Mouse (Mus musculus) retina, postnatal 7 days (tissue): ENCODE measurements around the gene Tinagl1.

Experiments
- DNase-seq: peaks from one replicate; pipeline ENCODE4 v3.0.0-alpha.2; 2012; ENCODE audit warnings: low read depth, low spot score

Gene Tinagl1

DNA sequence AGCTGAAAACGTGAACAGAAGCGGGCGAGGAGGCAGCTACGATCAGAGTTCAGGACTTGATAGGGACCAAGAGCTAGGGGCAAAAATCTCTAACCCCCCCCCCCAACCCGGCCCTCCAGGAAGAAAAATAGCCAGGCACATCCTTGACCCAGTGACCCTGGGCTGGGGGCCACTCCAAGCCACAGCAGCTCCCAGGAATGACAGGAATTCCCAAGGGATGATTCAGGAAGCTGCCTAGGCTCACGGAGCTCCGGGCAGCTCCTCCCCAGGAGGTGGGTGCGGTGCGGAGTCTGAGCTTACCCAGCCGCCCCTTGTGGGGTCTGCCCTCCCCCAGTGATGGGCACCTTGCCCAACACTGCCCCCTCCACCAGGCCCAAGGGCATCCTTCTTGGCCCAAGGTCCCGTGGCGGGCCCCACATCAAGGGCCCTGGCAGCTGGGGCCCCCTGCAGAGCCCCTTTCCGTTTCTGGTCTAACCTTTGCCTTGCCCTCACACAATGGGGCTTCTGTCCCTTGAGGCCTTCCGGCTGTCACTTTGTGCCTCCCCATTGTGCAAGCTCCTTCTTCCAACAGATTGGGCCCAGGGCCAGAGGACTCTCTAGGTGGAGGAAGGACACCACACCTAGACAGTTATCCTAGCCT lies at the start of gene Tinagl1:
TSS of gene Tinagl1 (minus strand) at position 51 of the 640 bp plus-strand sequence.
- no peak for DNase-seq

DNA sequence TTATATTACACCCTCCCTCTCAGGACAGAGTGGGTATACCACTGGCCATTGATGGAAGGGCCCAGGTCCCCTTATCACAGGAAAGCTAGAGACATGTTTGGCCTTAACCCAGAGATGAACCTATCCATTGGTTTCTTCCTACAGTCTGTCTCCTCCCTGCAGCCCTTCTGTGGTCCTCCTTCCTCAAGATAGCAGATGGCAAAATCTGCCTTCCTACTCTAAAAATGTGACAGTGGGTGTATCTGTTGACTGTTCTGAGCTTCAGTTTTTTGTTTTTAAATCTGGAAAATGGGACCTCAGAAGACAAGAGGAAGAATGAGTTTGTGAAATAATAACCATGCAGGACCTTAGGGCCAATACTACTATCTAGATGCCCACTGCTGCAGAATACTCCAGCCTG lies 49.1 kb upstream of the Tinagl1 start:
- no peak for DNase-seq

DNA sequence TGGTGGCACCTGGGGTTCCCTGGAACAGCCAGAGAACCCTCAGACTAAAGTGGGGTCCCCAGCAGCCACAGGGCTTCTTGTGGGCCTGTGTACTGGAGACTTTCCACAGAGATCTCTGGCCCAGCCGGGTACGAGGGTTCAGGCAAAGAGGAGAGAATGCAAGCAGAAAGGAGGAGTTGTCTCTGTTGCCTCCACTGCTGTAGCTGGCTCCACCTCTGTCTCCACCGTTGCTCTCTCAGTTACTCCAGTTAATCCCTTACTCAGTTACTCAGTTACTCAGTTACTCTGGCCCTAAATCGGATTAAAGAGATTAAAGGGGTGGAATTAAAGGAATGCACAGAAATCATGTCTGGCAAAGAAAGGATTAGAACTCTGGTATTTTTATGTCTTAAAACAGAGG lies 47.3 kb upstream of the Tinagl1 start, which contains the start of gene Gm853:
TSS of gene Gm853 (minus strand) at position 223 of the 400 bp plus-strand sequence.
- DNase-seq: no peak

GRCm38 (mm10) chr4:130220176-130220575 lies 45.3 kb upstream of the Tinagl1 start:
- DNase-seq: no peak

DNA sequence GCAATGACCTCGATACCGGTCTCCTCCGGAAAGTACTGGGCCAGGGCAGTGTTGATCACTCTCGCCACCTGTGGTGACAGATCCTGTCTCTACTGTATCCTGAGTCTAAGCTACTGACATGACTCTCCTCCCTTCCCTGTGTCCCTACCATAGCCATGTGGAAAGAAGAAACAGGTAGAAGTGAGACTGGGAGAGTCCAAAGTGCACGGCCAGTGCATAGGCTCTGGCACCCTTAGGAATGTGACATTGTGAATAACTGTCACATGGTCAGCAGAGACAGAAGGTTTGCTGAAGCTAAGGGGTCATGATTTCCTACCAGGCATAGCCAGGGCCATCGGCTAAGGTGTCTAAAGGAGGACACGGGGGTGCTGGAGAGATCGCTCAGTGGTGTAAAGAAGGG lies 40.5 kb upstream of the Tinagl1 start:
- DNase-seq: no peak

DNA sequence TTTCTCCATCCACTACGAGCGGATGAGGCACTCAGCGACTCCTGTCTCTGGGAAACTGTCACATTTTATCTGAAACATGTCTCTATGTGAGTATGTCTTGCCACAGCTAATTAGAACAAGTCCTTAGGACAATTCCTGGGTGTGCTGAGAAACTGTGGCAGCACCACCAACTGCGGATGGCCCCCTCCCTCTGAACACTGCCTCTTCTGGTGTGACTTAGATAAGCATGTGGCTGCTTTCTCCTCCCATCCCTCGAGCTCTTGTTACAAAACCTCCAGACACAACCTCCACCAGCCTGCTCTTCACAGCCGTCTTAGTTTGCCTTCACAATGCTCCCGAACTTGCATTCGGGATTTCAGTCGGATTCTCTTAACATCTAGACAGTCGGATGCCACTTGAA lies 38.9 kb upstream of the Tinagl1 start:
- DNase-seq: no peak

DNA sequence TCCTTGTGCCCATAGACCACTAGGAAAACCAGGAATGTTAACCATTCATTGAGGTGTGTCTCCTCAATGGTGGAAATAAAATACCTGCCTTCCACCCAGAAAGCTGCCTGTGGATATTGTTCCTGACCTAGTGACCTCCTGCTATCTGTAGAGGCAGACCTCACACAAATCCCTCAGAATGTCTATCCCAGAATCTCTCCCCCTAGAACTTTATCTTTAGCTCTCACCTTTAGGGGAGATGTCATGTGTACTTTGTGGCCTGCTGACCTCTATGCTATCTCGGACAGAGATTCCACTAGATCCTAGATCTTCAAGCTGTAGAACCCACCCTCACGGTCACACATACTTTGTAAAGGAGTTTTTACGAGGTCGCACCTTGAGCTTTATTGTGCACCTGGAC lies 38.3 kb upstream of the Tinagl1 start:
- DNase-seq: no peak

DNA sequence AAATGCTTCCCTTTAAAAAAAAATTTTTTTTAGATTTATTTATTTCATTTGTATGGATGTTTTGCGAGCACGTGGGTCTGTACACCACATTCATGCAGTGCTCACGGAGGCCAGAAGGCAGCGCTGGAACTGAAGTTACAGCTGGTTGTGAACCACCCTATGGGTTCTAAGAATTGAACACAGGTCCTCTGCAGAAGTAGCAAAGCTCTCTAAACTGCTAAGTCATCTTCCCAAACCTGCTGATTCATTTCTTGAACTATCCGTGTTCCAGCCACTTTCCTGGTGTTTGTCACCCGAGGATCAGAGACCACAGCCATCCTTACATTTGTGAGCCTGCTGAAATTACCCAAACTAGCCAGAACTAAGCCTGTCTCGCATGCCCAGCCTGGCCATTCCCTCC lies 37.5 kb upstream of the Tinagl1 start:
- no peak for DNase-seq

DNA sequence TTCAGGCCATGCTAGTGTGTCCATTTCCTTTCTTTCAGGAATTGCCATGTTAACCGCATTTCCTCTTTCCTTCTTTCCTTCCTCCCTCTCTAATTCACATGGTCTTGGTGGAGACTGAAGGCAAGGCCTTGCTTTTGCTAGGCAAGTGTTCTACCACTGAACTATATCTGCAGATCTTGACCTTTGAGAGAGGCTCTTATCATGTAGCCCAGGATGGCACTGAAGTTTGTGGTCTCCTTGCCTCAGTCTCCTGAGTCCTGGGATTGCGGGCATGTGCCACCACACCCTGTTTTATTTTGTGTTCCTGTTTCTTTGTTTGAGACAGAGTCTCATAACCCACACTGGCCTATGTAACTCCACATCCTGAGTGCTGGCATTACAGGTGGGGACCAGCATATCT lies 36.9 kb upstream of the Tinagl1 start:
- DNase-seq: no peak

GRCm38 (mm10) chr4:130198694-130199670 lies 24.1 kb upstream of the Tinagl1 start:
- DNase-seq: peak; percentile 68

- DNase-seq: no peak
Measured at GRCm38 (mm10) chr4:130196542-130196941, 21.6 kb upstream of the Tinagl1 start.

DNA sequence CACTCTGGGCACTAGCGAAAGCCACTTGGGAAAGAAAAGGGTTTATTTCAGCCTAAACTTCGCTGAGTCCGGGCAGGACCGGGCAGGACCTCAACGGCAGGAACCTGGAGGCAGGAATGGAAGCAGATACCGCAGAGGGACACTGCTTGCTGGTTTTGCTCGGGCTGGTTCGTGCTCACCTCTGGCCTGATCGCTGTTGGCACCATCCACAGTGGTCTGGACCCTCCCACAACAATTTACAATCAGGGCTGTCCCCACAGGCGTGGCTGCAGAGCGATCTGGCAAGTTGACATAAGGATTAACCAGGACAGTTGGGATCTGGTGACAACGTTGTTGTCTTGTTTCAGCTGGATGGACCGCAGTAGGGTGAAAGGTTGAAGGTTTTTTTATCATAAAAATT lies 21.0 kb upstream of the Tinagl1 start:
- DNase-seq: no peak

DNA sequence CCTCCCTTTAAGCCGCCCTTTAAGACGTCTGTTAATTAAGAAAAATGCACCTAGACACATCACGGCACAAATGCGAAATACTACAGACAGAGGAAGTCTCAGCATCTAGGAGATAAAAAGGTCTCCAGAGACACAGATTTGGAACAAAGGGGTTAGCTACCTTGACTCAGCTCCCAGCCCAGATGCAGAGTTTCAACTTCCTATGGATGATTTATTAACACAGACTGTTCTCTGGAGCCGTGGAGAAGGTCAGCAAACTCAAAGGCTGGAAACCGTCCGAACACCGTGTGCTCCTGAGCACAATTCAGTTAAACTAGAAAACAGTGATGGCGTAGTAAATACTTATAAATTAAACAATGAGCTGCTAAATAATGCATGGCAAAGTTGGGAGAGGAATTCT lies 17.3 kb upstream of the Tinagl1 start:
- DNase-seq: no peak

DNA sequence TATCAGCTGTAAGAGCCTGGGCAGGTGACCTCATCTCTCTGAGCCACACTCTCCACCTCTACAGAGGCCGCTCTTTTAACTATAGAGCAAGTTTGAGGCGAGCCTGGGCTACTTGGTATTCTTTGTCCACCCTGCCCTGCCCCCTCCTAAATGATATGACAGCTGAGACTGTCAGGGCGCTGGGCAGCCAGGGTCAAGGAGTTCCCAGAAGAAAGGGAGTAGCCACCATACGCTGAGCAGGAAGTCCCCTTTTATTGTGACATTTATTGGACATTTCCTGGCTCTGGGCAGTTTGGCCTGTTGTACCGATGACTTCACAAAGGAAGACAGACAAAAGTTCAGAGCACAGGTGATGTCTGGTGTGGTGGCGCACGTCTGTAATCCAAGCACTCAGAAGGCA lies 14.7 kb upstream of the Tinagl1 start:
- DNase-seq: no peak

DNA sequence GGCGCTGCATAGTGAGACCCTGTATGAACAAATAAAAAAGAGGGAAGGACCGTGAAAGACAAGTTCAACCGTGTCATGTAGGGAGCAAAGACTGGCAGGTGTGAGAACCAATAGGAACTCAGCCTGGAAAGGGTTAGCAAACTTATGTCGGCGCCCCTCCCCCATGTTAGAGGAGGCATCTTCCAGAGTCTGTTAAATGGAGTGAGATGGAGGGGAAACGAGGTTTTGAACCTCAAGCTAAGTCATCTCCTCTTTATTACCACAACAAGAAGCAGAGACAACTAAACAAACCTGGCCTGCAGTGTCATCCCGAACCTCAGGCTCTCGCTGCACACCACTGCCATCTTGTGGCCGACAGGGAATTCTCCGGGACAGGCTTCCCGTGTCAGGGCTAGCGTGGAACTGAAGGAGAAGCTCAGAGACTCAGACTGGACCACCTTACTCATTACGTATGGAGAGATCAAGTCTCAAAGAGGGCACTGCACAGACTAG lies 13.9 kb upstream of the Tinagl1 start:
- peak; percentile 82 for DNase-seq

DNA sequence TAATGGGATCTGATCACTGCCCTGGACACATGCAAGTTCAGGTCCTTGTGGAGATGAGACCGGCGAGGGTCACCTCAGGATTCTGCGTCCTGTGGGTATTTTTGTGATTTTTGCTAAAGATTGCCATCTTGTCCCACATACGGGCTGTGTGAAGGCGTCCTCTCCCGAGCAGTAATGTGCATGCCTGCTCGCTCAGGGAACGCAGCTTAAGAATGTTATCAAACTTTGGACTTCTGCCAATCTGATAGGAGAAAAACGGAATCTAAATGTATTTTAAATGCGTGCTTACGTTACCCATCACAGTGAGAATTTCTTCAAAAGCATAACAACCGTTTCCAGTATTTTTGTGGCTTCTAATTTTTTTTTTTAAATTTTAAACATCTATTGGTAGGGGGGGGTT lies 12.0 kb upstream of the Tinagl1 start:
- no peak for DNase-seq

- no peak for DNase-seq
Measured at GRCm38 (mm10) chr4:130186450-130186849, 11.5 kb upstream of the Tinagl1 start.

DNA sequence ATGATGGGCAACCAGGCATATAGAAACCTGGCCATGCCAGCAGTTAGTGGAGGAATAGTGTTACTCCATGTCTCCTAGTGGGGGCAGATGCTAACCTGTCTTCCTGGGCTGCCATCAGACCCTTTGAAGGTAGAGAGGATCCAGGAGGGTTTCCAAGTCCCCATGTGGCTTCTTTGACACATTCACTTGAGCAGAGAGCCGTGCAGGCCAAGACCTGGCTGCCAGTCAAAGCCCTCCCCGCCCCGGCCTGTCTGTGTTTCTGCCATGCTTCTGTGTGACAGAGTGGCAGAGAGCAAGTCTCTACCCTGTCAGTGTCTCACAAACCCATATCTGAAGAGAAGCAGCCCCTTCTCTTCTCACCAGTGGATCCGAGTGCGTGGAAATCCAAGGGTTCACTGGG lies 9.0 kb upstream of the Tinagl1 start:
- no peak for DNase-seq

DNA sequence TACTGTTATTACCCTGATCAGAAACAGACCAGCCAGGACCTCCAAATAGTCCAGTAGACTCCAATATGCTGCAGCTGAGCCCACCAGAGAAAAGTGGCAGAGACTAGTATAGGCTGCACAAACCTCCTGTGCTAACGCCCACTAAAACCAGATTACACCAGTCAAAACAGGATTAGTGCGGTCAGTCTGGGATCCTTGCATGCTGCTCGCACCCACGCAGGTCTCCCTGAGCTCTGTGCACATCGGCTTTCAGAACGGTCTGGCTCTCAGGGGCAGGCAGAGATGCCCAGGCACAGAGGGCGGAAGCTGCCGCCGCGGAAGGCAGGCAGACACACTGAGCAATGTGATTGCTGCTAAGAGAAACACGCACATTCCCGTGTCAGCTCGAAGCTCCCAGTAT lies 8.1 kb upstream of the Tinagl1 start:
- DNase-seq: peak; percentile 38

- no peak for DNase-seq
Measured at GRCm38 (mm10) chr4:130181886-130182285, 7.0 kb upstream of the Tinagl1 start.

GRCm38 (mm10) chr4:130180909-130181602 lies 6.1 kb upstream of the Tinagl1 start:
- no peak for DNase-seq

- DNase-seq: no peak
Measured at GRCm38 (mm10) chr4:130179876-130180275, 5.0 kb upstream of the Tinagl1 start.
